Mouse (Mus musculus) myocyte (in vitro differentiated cells): ENCODE data around the gene Arhgef38.

Source experiments
- CEBPB ChIP-seq: IDR thresholded peaks from 2 replicates; pipeline ENCODE4 v1.6.1; 2011; ENCODE audit warnings: mild to moderate bottlenecking, moderate library complexity; ENCODE audit not compliant: poor library complexity, insufficient read depth, severe bottlenecking
- E2F4 ChIP-seq: IDR thresholded peaks from one replicate; pipeline ENCODE4 v1.6.1; 2011; ENCODE audit warnings: mild to moderate bottlenecking, control low read depth, moderate library complexity; ENCODE audit not compliant: insufficient read depth
- POLR2A ChIP-seq: IDR thresholded peaks from one replicate; pipeline ENCODE4 v1.6.1; 2011; ENCODE audit warnings: low read depth, mild to moderate bottlenecking, control low read depth, moderate library complexity; ENCODE audit not compliant: insufficient read length
- POLR2AphosphoS2 ChIP-seq: IDR thresholded peaks from one replicate; pipeline ENCODE4 v1.6.1; 2011; ENCODE audit warnings: low read depth, control low read depth; ENCODE audit not compliant: insufficient read length
- SRF ChIP-seq: IDR thresholded peaks from one replicate; pipeline ENCODE4 v1.6.1; 2011; ENCODE audit warnings: low read depth; ENCODE audit not compliant: control insufficient read depth, insufficient read length
- TCF12 ChIP-seq: IDR thresholded peaks from one replicate; pipeline ENCODE4 v1.6.1; 2011; ENCODE audit warnings: mild to moderate bottlenecking, control low read depth; ENCODE audit not compliant: poor library complexity, insufficient read depth, severe bottlenecking

- TF ChIP-seq TCF12 (no peak), POLR2A (no peak), SRF (no peak), POLR2AphosphoS2 (no peak), E2F4 (no peak), CEBPB (no peak)
Observed at GRCm38 (mm10) chr3:133165130-133165529, 69.6 kb downstream of the Arhgef38 start.
